Mouse (Mus musculus): ENCODE results near the gene Dtx3l.
"Not testable (repeated sequence)": the region's sequence is repeated elsewhere in the genome, so short reads cannot be mapped to it uniquely, and the experiment has no call there.

Dtx3l gene

GRCm38 (mm10) chr16:35938211-35939151 is at the start of gene Dtx3l, which contains the start of gene Parp9:
Gene Dtx3l, minus strand, starts transcription at chr16:35939151.
Gene Parp9, plus strand, starts transcription at chr16:35938470.
- DNase-seq = peak; percentile 74

GRCm38 (mm10) chr16:35987930-35988329 is 49.0 kb upstream of the Dtx3l start:
- DNase-seq = no peak

- no peak for DNase-seq
Observed at GRCm38 (mm10) chr16:35984471-35984870, 45.5 kb upstream of the Dtx3l start.

- peak; percentile 47 for DNase-seq
Observed at GRCm38 (mm10) chr16:35983517-35984101, 44.7 kb upstream of the Dtx3l start.

GRCm38 (mm10) chr16:35982902-35983516 is 44.1 kb upstream of the Dtx3l start:
- DNase-seq = peak; percentile 93

GRCm38 (mm10) chr16:35982506-35982901 is 43.6 kb upstream of the Dtx3l start:
- DNase-seq = no peak

GRCm38 (mm10) chr16:35981363-35981821 is 42.4 kb upstream of the Dtx3l start:
- peak; percentile 100 for DNase-seq

GRCm38 (mm10) chr16:35978450-35978849 is 39.5 kb upstream of the Dtx3l start, which contains the start of gene Kpna1:
Gene Kpna1, plus strand, starts transcription at chr16:35978750.
- not testable (repeated sequence) for DNase-seq

GRCm38 (mm10) chr16:35974021-35974420 is 35.1 kb upstream of the Dtx3l start:
- no peak for DNase-seq

- DNase-seq = no peak
Observed at GRCm38 (mm10) chr16:35968149-35968548, 29.2 kb upstream of the Dtx3l start.

GRCm38 (mm10) chr16:35967319-35967718 is 28.4 kb upstream of the Dtx3l start:
- no peak for DNase-seq

- no peak for DNase-seq
Observed at GRCm38 (mm10) chr16:35966411-35967115, 27.6 kb upstream of the Dtx3l start.

- DNase-seq = not testable (repeated sequence)
Observed at GRCm38 (mm10) chr16:35965991-35966390, 27.0 kb upstream of the Dtx3l start.

GRCm38 (mm10) chr16:35952628-35953130 is 13.7 kb upstream of the Dtx3l start:
- DNase-seq = no peak

GRCm38 (mm10) chr16:35951216-35951615 is 12.3 kb upstream of the Dtx3l start:
- no peak for DNase-seq

GRCm38 (mm10) chr16:35949264-35949663 is 10.3 kb upstream of the Dtx3l start:
- no peak for DNase-seq

- DNase-seq = peak; percentile 43
Observed at GRCm38 (mm10) chr16:35941382-35941781, 2.4 kb upstream of the Dtx3l start.

GRCm38 (mm10) chr16:35939690-35940089 is 739 bp upstream of the Dtx3l start:
- DNase-seq = peak; percentile 91

GRCm38 (mm10) chr16:35939261-35939660 is 310 bp upstream of the Dtx3l start:
- peak; percentile 39 for DNase-seq

GRCm38 (mm10) chr16:35933181-35933580 is 5.8 kb downstream of the Dtx3l start:
- DNase-seq = no peak

- no peak for DNase-seq
Observed at GRCm38 (mm10) chr16:35932179-35933055, 6.5 kb downstream of the Dtx3l start.
